Mouse (Mus musculus) MEL (cell line): Measurements from ENCODE around the gene Thoc6. TPM values are rescaled to one million over a fixed set of nuclear protein-coding genes. Genes with fewer than 3 reads are reported as not detected.

Source experiments
- DNase-seq: peaks from one replicate; pipeline ENCODE4 v3.0.0; 2011; ENCODE audit warnings: low read depth, low spot score
- H3K27ac ChIP-seq: 2 replicates; pipeline ENCODE4 v1.5.1; 2012; ENCODE audit warnings: low read depth, mild to moderate bottlenecking, control low read depth, low read length, moderate library complexity; ENCODE audit not compliant: control insufficient read depth
- H3K27me3 ChIP-seq, 2 experiments: fragments of 150-350 bp in 1 of 2; sonication (generic) in 1 of 2; 2 replicates each; pipeline ENCODE4 v1.6.1; 2012; ENCODE audit warnings: low read length in 2 of 2, mild to moderate bottlenecking in 2 of 2, improper control_type of control experiment in 1 of 2, moderate library complexity in 1 of 2; ENCODE audit not compliant: insufficient read depth in 2 of 2, control insufficient read depth in 1 of 2
- H3K36me3 ChIP-seq, 2 experiments: 2 replicates each; pipeline ENCODE4 v1.6.1; 2012 to 2014; ENCODE audit warnings: low read length in 2 of 2, improper control_type of control experiment in 1 of 2, inconsistent platforms in 1 of 2, mild to moderate bottlenecking in 1 of 2; ENCODE audit not compliant: insufficient read depth in 2 of 2, control insufficient read depth in 1 of 2
- H3K4me1 ChIP-seq, 2 experiments: fragments of 150-350 bp in 1 of 2; sonication (generic) in 1 of 2; 2 replicates each; pipeline ENCODE4 v1.6.1; 2012; ENCODE audit warnings: low read length in 2 of 2, improper control_type of control experiment in 1 of 2, mild to moderate bottlenecking in 1 of 2; ENCODE audit not compliant: insufficient read depth in 2 of 2, control insufficient read depth in 1 of 2
- H3K4me3 ChIP-seq, 2 experiments: fragments of 150-350 bp in 1 of 2; sonication (generic) in 1 of 2; 2 replicates each; pipeline ENCODE4 v1.5.1; 2012; ENCODE audit warnings: low read depth in 2 of 2, low read length in 2 of 2, mild to moderate bottlenecking in 2 of 2, moderate library complexity in 2 of 2, control low read depth in 1 of 2, improper control_type of control experiment in 1 of 2; ENCODE audit not compliant: control insufficient read depth in 1 of 2, insufficient read depth in 1 of 2
- H3K79me2 ChIP-seq: 2 replicates; pipeline ENCODE4 v1.6.1; 2012; ENCODE audit warnings: mild to moderate bottlenecking, low read length, moderate library complexity; ENCODE audit not compliant: control insufficient read depth, poor library complexity, insufficient read depth
- H3K9ac ChIP-seq: 2 replicates; pipeline ENCODE4 v1.6.1; 2012; ENCODE audit warnings: low read depth, mild to moderate bottlenecking, control low read depth, low read length, moderate library complexity; ENCODE audit not compliant: control insufficient read depth, poor library complexity, severe bottlenecking
- H3K9me3 ChIP-seq: fragments of 150-350 bp; sonication (generic); replicated peaks from 2 replicates; pipeline ENCODE4 v1.6.1; 2012; ENCODE audit warnings: mild to moderate bottlenecking, low read length, improper control_type of control experiment, moderate library complexity; ENCODE audit not compliant: insufficient read depth
- BHLHE40 ChIP-seq: IDR thresholded peaks from 2 replicates; pipeline ENCODE4 v1.6.1; 2012; ENCODE audit warnings: low read depth, mild to moderate bottlenecking, inconsistent platforms, low read length, improper control_type of control experiment, borderline replicate concordance
- CHD1 ChIP-seq: IDR thresholded peaks from 2 replicates; pipeline ENCODE4 v1.6.1; 2012; ENCODE audit warnings: low read depth, mild to moderate bottlenecking, inconsistent platforms, low read length, improper control_type of control experiment
- CHD2 ChIP-seq: IDR thresholded peaks from 2 replicates; pipeline ENCODE4 v1.6.1; 2011; ENCODE audit warnings: low read length, improper control_type of control experiment
- ELF1 ChIP-seq: IDR thresholded peaks from 2 replicates; pipeline ENCODE4 v1.6.1; 2014; ENCODE audit warnings: low read depth, mild to moderate bottlenecking, inconsistent platforms, low read length, improper control_type of control experiment, moderate library complexity
- EP300 ChIP-seq, 2 experiments: IDR thresholded peaks; 2 replicates each; pipeline ENCODE4 v1.6.1; 2011; ENCODE audit warnings: improper control_type of control experiment in 2 of 2, low read length in 2 of 2, low read depth in 1 of 2, mild to moderate bottlenecking in 1 of 2
- GATA1 ChIP-seq: IDR thresholded peaks from 2 replicates; pipeline ENCODE4 v1.6.1; 2011; ENCODE audit warnings: low read depth, low read length, improper control_type of control experiment
- HCFC1 ChIP-seq: IDR thresholded peaks from 2 replicates; pipeline ENCODE4 v1.6.1; 2012; ENCODE audit warnings: low read depth, mild to moderate bottlenecking, inconsistent platforms, low read length, improper control_type of control experiment, moderate library complexity
- KAT2A ChIP-seq: conservative IDR thresholded peaks from 2 replicates; pipeline ENCODE4 v1.6.1; 2012; ENCODE audit warnings: low read depth, low read length, improper control_type of control experiment, inconsistent platforms
- MXI1 ChIP-seq: IDR thresholded peaks from 2 replicates; pipeline ENCODE4 v1.6.1; 2011; ENCODE audit warnings: mild to moderate bottlenecking, low read depth, low read length, improper control_type of control experiment
- MYB ChIP-seq: IDR thresholded peaks from 2 replicates; pipeline ENCODE4 v1.6.1; 2011; ENCODE audit warnings: mild to moderate bottlenecking, low read depth, low read length, improper control_type of control experiment
- MYC ChIP-seq: IDR thresholded peaks from 2 replicates; pipeline ENCODE4 v1.6.1; 2011; ENCODE audit warnings: low read depth, mild to moderate bottlenecking, low read length, improper control_type of control experiment, moderate library complexity
- NRF1 ChIP-seq: IDR thresholded peaks from 2 replicates; pipeline ENCODE4 v1.6.1; 2014; ENCODE audit warnings: low read depth, mild to moderate bottlenecking, inconsistent platforms, low read length, improper control_type of control experiment, moderate library complexity; ENCODE audit not compliant: poor library complexity, insufficient read depth, severe bottlenecking
- POLR2A ChIP-seq, 2 experiments: IDR thresholded peaks; 2 replicates each; pipeline ENCODE4 v1.6.1; 2011 to 2012; ENCODE audit warnings: low read length in 2 of 2, mild to moderate bottlenecking in 2 of 2, control low read depth in 1 of 2, improper control_type of control experiment in 1 of 2, low read depth in 1 of 2, moderate library complexity in 1 of 2; ENCODE audit not compliant: control insufficient read depth in 1 of 2, insufficient read depth in 1 of 2, poor library complexity in 1 of 2
- POLR2AphosphoS5 ChIP-seq: IDR thresholded peaks from 2 replicates; pipeline ENCODE4 v1.6.1; 2012; ENCODE audit warnings: low read depth, borderline replicate concordance, mild to moderate bottlenecking, inconsistent platforms, low read length, moderate library complexity, mixed read lengths
- RCOR1 ChIP-seq: IDR thresholded peaks from 2 replicates; pipeline ENCODE4 v1.6.1; 2012; ENCODE audit warnings: low read depth, mild to moderate bottlenecking, inconsistent platforms, low read length, improper control_type of control experiment
- SIN3A ChIP-seq: IDR thresholded peaks from 2 replicates; pipeline ENCODE4 v1.6.1; 2012; ENCODE audit warnings: low read length, improper control_type of control experiment, inconsistent platforms
- SMC3 ChIP-seq: IDR thresholded peaks from 2 replicates; pipeline ENCODE4 v1.6.1; 2011; ENCODE audit warnings: low read depth, low read length, improper control_type of control experiment
- TCF12 ChIP-seq: IDR thresholded peaks from 2 replicates; pipeline ENCODE4 v1.6.1; 2014; ENCODE audit warnings: low read depth, mild to moderate bottlenecking, inconsistent platforms, low read length, improper control_type of control experiment, moderate library complexity
- UBTF ChIP-seq: IDR thresholded peaks from 2 replicates; pipeline ENCODE4 v1.6.1; 2012; ENCODE audit warnings: low read depth, mild to moderate bottlenecking, inconsistent platforms, low read length, improper control_type of control experiment, moderate library complexity, borderline replicate concordance; ENCODE audit not compliant: insufficient read depth
- USF2 ChIP-seq, 2 experiments: IDR thresholded peaks; 2 replicates each; pipeline ENCODE4 v1.6.1; 2011 to 2012; ENCODE audit warnings: improper control_type of control experiment in 2 of 2, low read length in 2 of 2, borderline replicate concordance in 1 of 2, inconsistent platforms in 1 of 2, low read depth in 1 of 2, mild to moderate bottlenecking in 1 of 2; ENCODE audit not compliant: insufficient read depth in 1 of 2
- ZC3H11A ChIP-seq: IDR thresholded peaks from 2 replicates; pipeline ENCODE4 v1.6.1; 2012; ENCODE audit warnings: low read depth, mild to moderate bottlenecking, inconsistent platforms, low read length, improper control_type of control experiment
- ZKSCAN1 ChIP-seq: IDR thresholded peaks from 2 replicates; pipeline ENCODE4 v1.6.1; 2012; ENCODE audit warnings: low read depth, mild to moderate bottlenecking, inconsistent platforms, low read length, improper control_type of control experiment, moderate library complexity
- ZMIZ1 ChIP-seq: IDR thresholded peaks from 2 replicates; pipeline ENCODE4 v1.6.1; 2012; ENCODE audit warnings: low read depth, mild to moderate bottlenecking, inconsistent platforms, low read length, improper control_type of control experiment, moderate library complexity
- ZNF384 ChIP-seq: IDR thresholded peaks from 2 replicates; pipeline ENCODE4 v1.6.1; 2012; ENCODE audit warnings: low read depth, mild to moderate bottlenecking, inconsistent platforms, low read length, improper control_type of control experiment
- polyA plus RNA-seq, 2 experiments: library from polyadenylated mRNA; stranded (reverse) in 1 of 2; unstranded in 1 of 2; fragments of >175 nt in 1 of 2; fragments of >200 nt in 1 of 2; gene quantifications; 2 replicates each; pipeline versions ENCODE4 v1.2.1 to v1.2.4; 2012; ENCODE audit warnings: low replicate concordance in 2 of 2, low read depth in 1 of 2; ENCODE audit not compliant: insufficient read length in 2 of 2, insufficient read depth in 1 of 2, missing spikeins in 1 of 2
- total RNA-seq: library from RNA; depleted of rRNA; stranded (reverse); fragments of 300-350 nt; gene quantifications from 2 replicates; pipeline ENCODE4 v1.2.3, GENCODE M21; 2012

Thoc6 gene
- total and polyA plus RNA-seq, 3 experiments: 26.4 to 62.9 TPM; not detected in 1

GRCm38 (mm10) chr17:23694491-23694890 lies 20.8 kb upstream of the Thoc6 start:
- H3K4me1 ChIP-seq: peaks cover 5 to 7% of the 10 kb centered on the region in 2 experiments; a peak in 3 of 4 replicates
- no peaks in the 10 kb centered on the region for H3K27me3 ChIP-seq
- peaks cover 0 to 2% of the 10 kb centered on the region in 2 experiments; a peak in 2 of 4 replicates for H3K36me3 ChIP-seq
- no peak for DNase-seq
- no peak overlapping the region for H3K9ac ChIP-seq
- no peak overlapping the region for H3K4me3 ChIP-seq
- no peaks in the 10 kb centered on the region; the same call in 1 of the 2 replicates for H3K79me2 ChIP-seq
- H3K9me3 ChIP-seq: no peaks in the 10 kb centered on the region
- H3K27ac ChIP-seq: no peak overlapping the region
- TF ChIP-seq UBTF (no peak), RCOR1 (no peak), ZNF384 (no peak), ZC3H11A (no peak), ELF1 (no peak), USF2 (IDR thresholded peaks at IDR 0.05; ENCODE audit: borderline replicate concordance in 1 of 2, insufficient read depth in 1 of 2, low read depth in 1 of 2, low read length in 2 of 2) (no peak)

GRCm38 (mm10) chr17:23683856-23684672 lies 10.4 kb upstream of the Thoc6 start, which contains the start of gene Cldn9:
TSS of gene Cldn9 (minus strand) at chr17:23684026.
- Histone ChIP-seq H3K36me3 (peaks cover 0 to 10% of the 10 kb centered on the region in 2 experiments; a peak in 2 of 4 replicates), H3K27me3 (no peaks in the 10 kb centered on the region), H3K4me3 (no peak within 1 kb of the TSS), H3K9me3 (no peaks in the 10 kb centered on the region), H3K4me1 (peaks cover 0 to 19% of the 10 kb centered on the region in 2 experiments; a peak in 3 of 4 replicates), H3K9ac (no peak within 1 kb of the TSS), H3K27ac (no peak within 1 kb of the TSS), H3K79me2 (no peaks in the 10 kb centered on the region)
- TF ChIP-seq KAT2A: no peak
- no peak for TF ChIP-seq ZMIZ1
- no peak for TF ChIP-seq CHD2
- no peak for TF ChIP-seq MYC
- no peak for TF ChIP-seq CHD1
- no peak for TF ChIP-seq EP300 (IDR thresholded peaks at IDR 0.05; ENCODE audit: low read depth in 1 of 2, low read length in 2 of 2)
- TF ChIP-seq TCF12: no peak
- no peak for TF ChIP-seq ZNF384
- no peak for TF ChIP-seq MXI1
- TF ChIP-seq POLR2AphosphoS5: no peak
- TF ChIP-seq SMC3: no peak
- no peak for TF ChIP-seq BHLHE40
- no peak for TF ChIP-seq SIN3A
- no peak for TF ChIP-seq ZKSCAN1
- no peak for TF ChIP-seq POLR2A (IDR thresholded peaks at IDR 0.05; ENCODE audit: control insufficient read depth in 1 of 2, insufficient read depth in 1 of 2, low read depth in 1 of 2, low read length in 2 of 2, poor library complexity in 1 of 2)
- no peak for TF ChIP-seq NRF1
- no peak for TF ChIP-seq MYB
- TF ChIP-seq GATA1: no peak
- no peak for TF ChIP-seq HCFC1
- no peak for TF ChIP-seq USF2 (IDR thresholded peaks at IDR 0.05; ENCODE audit: borderline replicate concordance in 1 of 2, insufficient read depth in 1 of 2, low read depth in 1 of 2, low read length in 2 of 2)
- peak; percentile 31 for DNase-seq
